Mouse (Mus musculus) ES-E14 (cell line): ENCODE measurements at regions not wholly inside any gene's neighbourhood (a gene's known extent, or its start where the extent isn't known, plus 50 kb on each side); places are given as distances from the start of the nearest gene placed in this dataset.

Experiments
- DNase-seq: peaks from one replicate; pipeline ENCODE4 v3.0.0-alpha.2; 2013; ENCODE audit warnings: low read depth, low spot score
- H3K27ac ChIP-seq: 2 replicates; pipeline ENCODE4 v1.5.1; 2012; ENCODE audit warnings: low read depth, mild to moderate bottlenecking, low read length, moderate library complexity, mixed read lengths; ENCODE audit not compliant: poor library complexity, insufficient read depth, severe bottlenecking
- H3K36me3 ChIP-seq: 2 replicates; pipeline ENCODE4 v1.6.1; 2012; ENCODE audit warnings: mild to moderate bottlenecking, low read length, moderate library complexity, mixed read lengths; ENCODE audit not compliant: control insufficient read depth, poor library complexity, insufficient read depth, severe bottlenecking
- H3K4me1 ChIP-seq, 2 experiments: fragments of 150-350 bp in 1 of 2; sonication (generic) in 1 of 2; 2 replicates each; pipeline ENCODE4 v1.6.1; 2012; ENCODE audit warnings: low read length in 2 of 2, mild to moderate bottlenecking in 1 of 2, mixed read lengths in 1 of 2; ENCODE audit not compliant: control insufficient read depth in 2 of 2, insufficient read depth in 2 of 2, poor library complexity in 1 of 2
- H3K4me3 ChIP-seq, 2 experiments: fragments of 150-350 bp in 1 of 2; sonication (generic) in 1 of 2; 2 replicates each; pipeline ENCODE4 v1.5.1; 2012; ENCODE audit warnings: low read length in 2 of 2, low read depth in 1 of 2, mild to moderate bottlenecking in 1 of 2, mixed read lengths in 1 of 2; ENCODE audit not compliant: insufficient read depth in 1 of 2, poor library complexity in 1 of 2, severe bottlenecking in 1 of 2
- H3K9ac ChIP-seq: 2 replicates; pipeline ENCODE4 v1.6.1; 2012; ENCODE audit warnings: low read depth, mild to moderate bottlenecking, low read length, mixed read lengths; ENCODE audit not compliant: poor library complexity, insufficient read depth, severe bottlenecking
- H3K9me3 ChIP-seq: fragments of 150-350 bp; sonication (generic); 2 replicates; pipeline ENCODE4 v1.6.1; 2012; ENCODE audit warnings: low read depth, mild to moderate bottlenecking, low read length; ENCODE audit not compliant: control insufficient read depth, insufficient read depth
- CHD2 ChIP-seq: IDR thresholded peaks from 2 replicates; pipeline ENCODE4 v1.6.1; 2014; ENCODE audit warnings: mild to moderate bottlenecking, low read depth, low read length, inconsistent platforms
- HCFC1 ChIP-seq: IDR thresholded peaks from 2 replicates; pipeline ENCODE4 v1.6.1; 2012; ENCODE audit warnings: low read length, inconsistent platforms, borderline replicate concordance; ENCODE audit not compliant: insufficient read depth
- MAFK ChIP-seq: IDR thresholded peaks from 2 replicates; pipeline ENCODE4 v1.6.1; 2014; ENCODE audit warnings: mild to moderate bottlenecking, low read depth, low read length, inconsistent platforms; ENCODE audit not compliant: insufficient read depth
- ZC3H11A ChIP-seq: IDR thresholded peaks from 2 replicates; pipeline ENCODE4 v1.6.1; 2012; ENCODE audit warnings: low read depth, mild to moderate bottlenecking, inconsistent platforms, low read length, borderline replicate concordance
- ZNF384 ChIP-seq: IDR thresholded peaks from 2 replicates; pipeline ENCODE4 v1.6.1; 2012; ENCODE audit warnings: low read depth, low read length, inconsistent platforms
- in situ Hi-C, 2 experiments: fragments of 600-800 bp; cut with MboI; formaldehyde crosslinking; loops; one replicate each; pipeline ENCODE4 v1.15.1; 2025; ENCODE audit warnings: low sequenced_read_pairs in 2 of 2, inconsistent platforms in 1 of 2; ENCODE audit not compliant: unreplicated experiment in 2 of 2

- no peaks in the 10 kb centered on the region for H3K36me3 ChIP-seq
- in situ Hi-C loops: no loop called here
- no peaks in the 10 kb centered on the region for H3K4me1 ChIP-seq
- no peaks in the 10 kb centered on the region for H3K9me3 ChIP-seq
- H3K9ac ChIP-seq: no peak overlapping the region
- DNase-seq: no peak
- no peak for TF ChIP-seq HCFC1
- TF ChIP-seq ZNF384: no peak
- TF ChIP-seq MAFK: no peak
- TF ChIP-seq ZC3H11A: no peak
- TF ChIP-seq CHD2: no peak
- no peak overlapping the region for H3K27ac ChIP-seq
- H3K4me3 ChIP-seq: no peak overlapping the region
Observed at GRCm38 (mm10) chr10:126257171-126257570, 291.2 kb downstream of the Lrig3 start.

GRCm38 (mm10) chr10:126254198-126254597, 288.2 kb downstream of the Lrig3 start:
- Histone ChIP-seq H3K9ac (no peak overlapping the region), H3K36me3 (no peaks in the 10 kb centered on the region), H3K9me3 (no peaks in the 10 kb centered on the region), H3K4me1 (no peaks in the 10 kb centered on the region), H3K4me3 (no peak overlapping the region), H3K27ac (no peak overlapping the region)
- DNase-seq: no peak
- in situ Hi-C loops: no loop called here
- TF ChIP-seq MAFK (no peak), ZNF384 (no peak), CHD2 (no peak), ZC3H11A (no peak), HCFC1 (no peak)

DNA sequence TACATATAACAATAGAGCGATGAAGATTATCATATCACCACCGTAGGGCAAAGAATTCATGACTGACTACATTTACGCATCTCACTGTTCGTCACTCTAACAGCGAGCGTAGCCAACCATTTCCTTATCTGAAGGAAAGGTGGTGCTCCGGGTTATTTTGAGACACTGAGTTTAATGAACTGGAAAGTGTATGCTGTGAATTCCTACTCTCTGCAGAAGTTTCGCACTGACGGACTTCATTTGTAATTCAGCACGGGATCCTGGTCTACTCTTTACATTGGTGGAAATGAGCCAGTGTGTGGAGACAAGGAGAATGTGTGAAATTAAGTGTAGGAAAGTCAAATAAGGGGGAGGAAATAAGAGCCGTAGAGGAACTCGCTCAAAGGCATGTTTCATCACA, 283.2 kb downstream of the Lrig3 start:
- no peaks in the 10 kb centered on the region for H3K4me1 ChIP-seq
- TF ChIP-seq MAFK (no peak), ZNF384 (no peak), HCFC1 (no peak), CHD2 (no peak), ZC3H11A (no peak)
- H3K4me3 ChIP-seq: no peak overlapping the region
- H3K36me3 ChIP-seq: no peaks in the 10 kb centered on the region
- H3K9me3 ChIP-seq: no peaks in the 10 kb centered on the region
- in situ Hi-C loops: no loop called here
- H3K27ac ChIP-seq: no peak overlapping the region
- no peak for DNase-seq
- no peak overlapping the region for H3K9ac ChIP-seq

- Histone ChIP-seq H3K36me3 (no peaks in the 10 kb centered on the region), H3K27ac (no peak overlapping the region), H3K4me1 (no peaks in the 10 kb centered on the region), H3K4me3 (no peak overlapping the region), H3K9me3 (no peaks in the 10 kb centered on the region), H3K9ac (no peak overlapping the region)
- in situ Hi-C loops: no loop called here
- TF ChIP-seq CHD2 (no peak), HCFC1 (no peak), MAFK (no peak), ZC3H11A (no peak), ZNF384 (no peak)
- no peak for DNase-seq
Observed at GRCm38 (mm10) chr10:126243051-126243450, 277.1 kb downstream of the Lrig3 start.

DNA sequence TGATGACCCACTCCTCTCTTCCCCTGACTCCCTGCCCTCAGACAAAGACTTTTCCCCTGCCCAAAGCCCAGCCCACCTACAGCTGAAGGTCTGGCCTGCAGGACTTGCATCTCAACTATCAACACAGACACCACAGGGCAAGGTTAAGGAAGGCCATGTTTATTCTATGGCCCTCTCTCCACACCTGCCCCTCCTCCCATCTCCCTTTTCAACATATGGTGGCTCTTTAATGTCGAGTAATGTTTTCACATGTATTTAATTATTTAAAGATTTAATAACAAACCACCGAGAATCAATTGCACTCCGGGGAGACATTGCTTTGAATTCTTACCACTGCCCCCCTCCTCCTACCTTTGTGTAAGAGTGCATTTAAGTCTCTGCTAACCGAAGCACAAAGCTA, 273.6 kb downstream of the Lrig3 start:
- no peak for TF ChIP-seq HCFC1
- no peak for DNase-seq
- H3K4me3 ChIP-seq: no peak overlapping the region
- no peaks in the 10 kb centered on the region for H3K9me3 ChIP-seq
- no peaks in the 10 kb centered on the region for H3K36me3 ChIP-seq
- no peak overlapping the region for H3K9ac ChIP-seq
- H3K4me1 ChIP-seq: no peaks in the 10 kb centered on the region
- in situ Hi-C loops: no loop called here
- no peak overlapping the region for H3K27ac ChIP-seq
